Mouse (Mus musculus): ENCODE measurements at regions not wholly inside any gene's neighbourhood (a gene's known extent, or its start where the extent isn't known, plus 50 kb on each side); places are given as distances from the start of the nearest gene placed in this dataset.

DNA sequence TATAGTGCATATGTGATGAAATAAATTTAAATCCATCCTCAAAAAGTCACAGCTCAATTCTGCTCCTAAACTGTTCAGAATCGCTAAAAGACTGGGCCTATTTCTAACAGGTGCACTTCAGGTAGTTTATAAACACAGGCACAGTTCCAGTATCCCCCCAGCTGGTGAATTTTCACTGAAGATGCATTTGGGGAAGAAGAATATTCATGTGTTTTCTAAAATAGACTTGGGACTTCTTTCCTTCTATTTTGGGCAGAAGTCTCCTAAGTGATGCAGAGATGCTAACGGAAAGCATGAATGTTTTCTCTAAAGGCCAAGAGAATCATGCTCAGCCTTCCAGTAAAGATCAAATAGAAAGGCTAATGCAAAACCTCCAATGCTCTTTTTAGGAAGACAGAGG is 660.9 kb upstream of the Dpp10 start:
- no peak for DNase-seq (ENCODE audit: low read depth, low spot score)

- no peak for DNase-seq (ENCODE audit: low read depth, low spot score)
Observed at GRCm38 (mm10) chr1:124674420-124674819, 629.1 kb upstream of the Dpp10 start.

- no peak for DNase-seq (ENCODE audit: low read depth, low spot score)
Observed at GRCm38 (mm10) chr1:124652872-124653271, 607.5 kb upstream of the Dpp10 start.

DNA sequence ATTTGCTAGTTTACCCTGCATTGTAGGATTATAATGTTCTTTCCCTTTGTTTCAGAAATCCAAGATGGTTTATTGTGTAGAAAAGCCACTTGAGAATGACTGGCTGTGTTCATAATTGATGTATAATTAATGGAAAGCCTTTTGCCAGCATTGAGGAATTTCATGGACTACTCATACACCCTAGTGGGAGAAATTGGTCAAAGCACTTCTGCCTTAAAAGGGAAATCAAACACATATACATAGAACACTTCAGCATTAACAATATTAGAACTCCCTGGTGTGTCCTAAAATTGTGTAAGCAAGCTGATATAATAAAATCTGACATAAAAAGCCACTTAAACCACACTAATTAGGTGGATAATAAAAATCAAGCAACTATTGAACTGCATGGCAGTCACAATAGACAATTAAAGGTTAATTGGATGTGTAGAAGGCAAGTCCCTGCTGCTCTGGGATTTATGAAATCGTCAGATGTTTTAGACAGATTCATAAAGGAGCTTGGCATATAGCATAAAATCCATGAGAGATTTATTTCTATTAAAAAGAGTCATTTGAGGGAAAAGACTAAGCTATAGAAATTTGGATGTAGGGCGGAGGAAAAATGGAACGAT is 607.0 kb upstream of the Dpp10 start:
- peak; percentile 8 for DNase-seq (ENCODE audit: low read depth, low spot score)

GRCm38 (mm10) chr1:124635246-124635768 is 589.9 kb upstream of the Dpp10 start:
- DNase-seq (ENCODE audit: low read depth, low spot score): no peak

DNA sequence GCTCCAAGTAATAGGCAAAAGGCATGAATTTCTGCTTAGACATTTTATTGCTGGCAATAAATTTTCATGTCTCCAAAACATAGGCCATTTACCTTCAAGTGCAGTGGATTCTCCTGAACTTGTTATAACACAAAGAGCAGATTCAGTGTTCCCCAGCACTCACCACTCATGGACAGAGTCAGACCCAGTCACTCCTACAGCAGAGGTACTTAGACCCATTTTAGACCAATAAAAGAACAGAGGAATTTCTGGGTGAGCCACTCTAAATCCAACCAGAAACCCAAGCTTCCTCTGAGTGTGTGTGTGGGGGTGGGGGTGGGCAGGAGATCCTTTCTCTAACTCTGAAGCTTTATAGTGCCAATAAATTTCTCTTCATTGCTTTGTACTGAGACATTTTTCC is 584.7 kb upstream of the Dpp10 start:
- no peak for DNase-seq (ENCODE audit: low read depth, low spot score)

- no peak for DNase-seq (ENCODE audit: low read depth, low spot score)
Observed at GRCm38 (mm10) chr1:124584620-124585019, 539.3 kb upstream of the Dpp10 start.

Measured in retina, postnatal 7 days (tissue).